Mouse (Mus musculus) brain, embryonic 18.5 days (tissue): ENCODE results near the gene Mgat1.
"Not testable (repeated sequence)": the region's sequence is repeated elsewhere in the genome, so short reads cannot be mapped to it uniquely, and the experiment has no call there.

Source experiments
- DNase-seq: peaks from one replicate; pipeline ENCODE4 v3.0.0-alpha.2; 2012; ENCODE audit warnings: low read depth, low spot score

The Mgat1 gene

DNA sequence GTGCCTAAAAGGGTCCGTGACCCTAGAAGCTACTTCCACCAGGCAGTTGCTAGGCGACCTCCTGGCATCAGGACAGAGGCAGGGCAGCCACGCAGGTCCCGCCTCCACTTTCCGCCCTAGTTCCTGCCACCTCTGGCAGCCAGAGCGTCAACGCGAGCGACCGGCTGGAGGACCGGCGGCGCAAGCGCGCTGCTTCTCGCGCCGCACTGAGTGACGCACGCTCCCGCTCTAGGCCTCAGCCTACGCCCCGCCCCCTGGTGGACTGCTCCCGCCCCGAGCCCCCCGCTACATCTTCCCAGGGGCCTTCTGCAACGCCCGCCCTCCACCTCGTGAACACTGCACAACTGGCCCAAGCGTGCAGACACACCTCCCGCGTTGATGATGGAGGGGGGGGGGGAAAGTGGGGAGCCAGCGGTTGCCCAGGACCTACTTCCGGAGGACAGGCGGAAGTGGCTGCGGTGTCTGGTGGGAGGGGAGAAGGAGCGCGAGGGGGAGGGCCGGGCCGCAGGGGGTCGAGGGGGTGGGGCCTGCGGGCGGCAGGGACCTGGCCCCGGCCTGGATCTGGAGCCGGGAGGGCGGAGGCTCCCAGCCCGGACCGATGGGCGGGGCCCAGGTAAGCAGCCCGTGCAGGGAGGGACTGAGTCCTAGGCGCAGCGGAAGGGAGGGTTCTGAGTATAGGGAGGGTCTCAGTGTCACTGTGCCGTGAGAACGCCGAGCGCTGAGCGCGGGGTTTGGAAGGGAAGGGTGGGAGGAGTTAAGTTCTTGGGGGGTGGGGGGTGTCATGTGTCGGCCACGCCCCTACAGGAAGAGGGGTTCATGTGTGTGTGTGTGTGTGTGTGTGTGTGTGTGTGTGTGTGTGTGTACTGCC, at the start of gene Mgat1:
Mgat1 (plus strand) TSS at position 465 of the 868 bp plus-strand sequence.
- DNase-seq = peak; percentile 84

DNA sequence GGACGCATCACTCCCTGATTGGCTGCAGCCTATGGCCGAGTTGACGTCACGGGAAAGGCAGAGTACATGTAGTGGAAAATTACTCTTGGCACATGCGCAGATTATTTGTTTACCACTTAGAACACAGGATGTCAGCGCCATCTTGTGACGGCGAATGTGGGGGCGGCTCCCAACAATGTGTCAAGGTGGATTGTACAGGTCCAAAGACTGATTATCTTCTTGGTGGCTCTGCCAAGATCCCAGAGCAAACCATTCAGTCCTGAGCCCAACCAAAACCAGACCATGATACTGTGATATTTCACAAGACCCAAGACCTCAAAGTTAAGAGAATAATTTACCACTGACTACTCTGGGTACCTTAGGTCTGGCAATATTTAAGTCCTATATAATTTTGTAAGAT, 49.2 kb upstream of the Mgat1 start:
- not testable (repeated sequence) for DNase-seq

DNA sequence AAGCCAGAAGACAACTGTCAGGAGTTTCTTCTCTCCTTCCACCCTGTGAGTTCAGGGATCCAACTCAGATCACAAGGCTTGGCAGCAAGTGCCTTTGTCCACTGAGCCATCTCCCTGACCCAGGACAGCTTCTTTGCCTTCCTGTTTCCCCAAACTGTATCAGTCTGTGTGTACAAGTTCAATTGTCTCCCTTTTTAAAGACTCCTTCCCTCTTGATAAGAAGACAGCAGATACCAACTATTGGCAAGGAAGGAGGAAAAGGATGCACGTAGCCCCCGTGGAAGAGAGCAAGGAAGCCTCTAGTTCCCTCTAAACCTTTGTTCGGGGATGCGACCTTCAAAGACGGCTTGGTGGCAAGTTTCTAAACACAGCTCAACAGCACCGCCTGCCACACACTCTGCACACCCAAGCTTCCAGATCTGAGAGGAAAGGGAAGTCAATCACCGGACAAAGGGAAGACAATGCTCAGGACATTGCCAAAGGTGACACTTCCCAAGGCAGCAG, 48.1 kb upstream of the Mgat1 start:
- no peak for DNase-seq

DNA sequence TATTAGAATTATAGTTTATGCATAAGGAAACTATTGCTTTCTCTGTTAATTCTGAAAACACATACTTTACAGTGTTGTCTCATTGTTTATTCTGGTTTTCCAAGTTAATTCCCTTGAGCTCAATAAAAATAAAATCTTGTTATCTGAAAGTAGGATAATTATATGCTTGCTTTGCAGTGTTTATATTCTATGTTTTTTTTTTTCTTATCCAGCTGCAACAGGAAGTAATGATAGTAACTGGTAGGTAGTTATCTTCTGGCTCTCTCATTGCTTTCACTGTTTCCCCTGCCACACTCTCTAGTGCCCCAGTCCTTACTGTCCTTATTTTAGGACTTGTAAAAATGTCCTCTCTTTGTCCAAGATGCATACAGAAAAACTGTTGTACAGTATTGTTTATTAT, 43.3 kb upstream of the Mgat1 start:
- no peak for DNase-seq

DNA sequence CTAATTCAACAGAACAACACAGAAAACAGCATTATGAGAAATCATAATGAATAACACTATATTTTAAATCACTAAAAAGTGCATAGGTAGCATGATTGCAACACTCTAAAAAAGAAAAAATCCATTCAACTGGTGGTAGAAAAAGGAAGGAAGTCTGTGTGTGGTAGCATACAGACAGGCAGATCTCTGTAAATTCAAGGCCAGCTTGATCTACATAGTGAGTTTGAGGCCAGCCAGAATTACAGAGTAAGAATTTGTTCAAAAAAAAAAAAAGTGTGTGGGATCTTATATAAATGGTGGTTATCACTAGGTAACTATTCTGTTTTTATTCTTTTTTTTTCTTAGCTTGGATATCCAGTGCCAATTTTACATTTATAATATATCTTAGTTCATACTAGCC, 42.8 kb upstream of the Mgat1 start:
- DNase-seq = no peak

DNA sequence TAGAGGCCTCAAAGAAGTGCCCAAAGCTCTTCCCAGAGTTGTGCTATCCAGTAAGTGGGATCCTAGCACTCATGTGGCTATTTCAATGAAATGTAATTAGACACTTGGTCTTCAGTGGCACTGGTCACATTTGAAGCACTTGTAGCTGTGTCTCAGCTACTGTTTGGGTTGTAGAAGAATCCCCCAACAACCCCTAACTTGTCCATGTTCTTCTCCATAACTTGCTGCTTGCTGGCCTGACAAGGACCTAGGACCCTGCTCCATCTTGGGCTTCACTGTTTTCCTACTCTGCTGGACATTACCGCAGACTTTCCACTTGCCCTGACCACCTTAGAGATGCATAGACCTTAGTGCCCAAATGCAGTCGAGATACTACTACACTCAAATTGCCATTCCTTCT, 41.9 kb upstream of the Mgat1 start:
- DNase-seq = no peak

DNA sequence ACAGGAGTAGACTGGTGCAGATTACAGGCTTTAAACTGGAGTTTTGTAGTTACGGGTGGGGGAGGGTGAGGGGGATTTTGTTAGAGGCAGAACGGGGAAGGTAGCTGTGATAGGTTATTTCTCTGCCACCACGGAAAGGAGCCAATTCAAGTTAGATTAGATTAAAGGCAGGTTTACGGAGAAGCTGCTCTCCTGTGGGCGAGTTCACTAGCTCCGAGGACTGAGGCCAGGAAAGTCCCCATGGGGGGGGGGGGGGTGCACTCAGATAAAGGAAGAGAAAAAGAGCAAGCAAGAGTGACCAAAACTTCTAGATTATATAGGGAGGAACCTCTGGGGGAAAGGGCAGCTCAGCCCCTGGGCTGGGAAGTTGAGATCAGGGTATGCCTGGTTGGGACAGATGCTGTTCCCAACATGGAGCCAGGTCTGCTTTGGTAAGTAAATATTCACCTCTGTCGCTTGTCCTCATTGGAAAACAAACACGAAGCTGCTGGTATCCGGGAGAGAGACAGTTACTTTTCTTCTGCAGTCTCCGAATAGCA, 41.4 kb upstream of the Mgat1 start:
- no peak for DNase-seq

DNA sequence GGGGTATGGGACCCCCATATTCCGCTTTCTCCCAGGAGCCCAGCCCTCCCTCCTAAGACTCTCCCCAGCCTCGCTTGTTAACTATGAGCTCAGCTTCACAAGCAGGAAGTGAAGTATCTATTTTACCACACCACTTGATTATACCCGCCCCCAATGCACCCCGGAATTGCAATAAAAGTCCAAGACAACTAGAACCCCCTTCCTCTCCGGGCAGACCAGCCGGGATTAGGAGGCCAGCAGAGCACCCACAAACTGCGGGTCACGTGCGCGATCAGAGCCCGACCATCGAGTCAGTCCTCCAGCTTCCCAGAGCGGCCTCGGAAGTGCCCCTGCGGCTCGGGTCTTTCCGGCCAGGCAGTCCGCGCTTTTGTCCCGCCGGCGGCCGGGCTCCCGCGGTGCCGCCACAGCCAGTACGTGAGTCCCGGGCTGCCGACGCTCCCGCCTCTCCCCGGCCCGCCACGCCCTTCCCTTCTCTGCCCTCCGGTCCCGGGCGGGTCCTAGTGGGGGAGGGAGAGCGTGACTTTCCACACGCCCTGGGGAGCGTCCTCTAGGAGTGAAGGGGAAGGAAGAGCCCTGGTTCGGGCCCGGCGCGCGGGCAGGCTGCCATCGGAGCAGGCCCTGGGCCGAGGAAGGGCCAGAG, 40.7 kb upstream of the Mgat1 start, which contains the start of gene Zfp62:
Zfp62 (plus strand) TSS at position 164 of the 640 bp plus-strand sequence.
- DNase-seq = peak; percentile 74

DNA sequence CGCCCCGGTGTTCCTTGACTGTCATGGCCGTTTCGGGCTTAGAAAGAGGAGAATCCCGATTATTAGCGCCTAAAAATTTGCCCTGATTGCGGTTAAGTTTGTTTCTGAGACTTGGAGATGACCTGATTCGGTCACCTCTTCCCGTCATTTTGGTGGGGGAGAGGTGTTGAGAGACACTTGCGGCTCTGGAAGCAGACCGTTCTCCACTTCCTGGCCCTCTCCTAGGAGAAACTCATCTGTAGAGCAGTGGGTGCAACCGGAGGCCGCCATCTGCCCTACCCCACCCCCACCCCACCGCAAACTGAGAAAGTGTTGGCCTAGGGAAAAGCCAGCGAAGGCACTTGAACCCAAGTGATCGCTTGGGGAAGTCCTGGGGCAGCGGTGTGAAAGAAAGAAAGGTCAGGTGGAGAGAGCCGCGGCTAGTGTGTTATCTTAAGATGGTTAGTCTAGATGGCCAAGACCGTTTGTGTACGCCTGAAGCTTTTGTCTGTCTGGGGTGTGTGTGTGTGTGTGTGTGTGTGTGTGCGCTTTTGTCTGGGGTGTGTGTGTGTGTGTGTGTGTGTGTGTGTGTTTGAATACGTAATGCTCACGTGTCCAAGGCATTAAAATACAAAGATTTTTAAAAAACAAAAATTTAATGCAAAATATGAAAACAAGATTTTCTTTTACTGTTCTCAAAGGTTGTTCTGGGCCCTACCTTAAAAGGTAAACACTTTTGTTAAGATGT, 40.1 kb upstream of the Mgat1 start:
- peak; percentile 20 for DNase-seq

DNA sequence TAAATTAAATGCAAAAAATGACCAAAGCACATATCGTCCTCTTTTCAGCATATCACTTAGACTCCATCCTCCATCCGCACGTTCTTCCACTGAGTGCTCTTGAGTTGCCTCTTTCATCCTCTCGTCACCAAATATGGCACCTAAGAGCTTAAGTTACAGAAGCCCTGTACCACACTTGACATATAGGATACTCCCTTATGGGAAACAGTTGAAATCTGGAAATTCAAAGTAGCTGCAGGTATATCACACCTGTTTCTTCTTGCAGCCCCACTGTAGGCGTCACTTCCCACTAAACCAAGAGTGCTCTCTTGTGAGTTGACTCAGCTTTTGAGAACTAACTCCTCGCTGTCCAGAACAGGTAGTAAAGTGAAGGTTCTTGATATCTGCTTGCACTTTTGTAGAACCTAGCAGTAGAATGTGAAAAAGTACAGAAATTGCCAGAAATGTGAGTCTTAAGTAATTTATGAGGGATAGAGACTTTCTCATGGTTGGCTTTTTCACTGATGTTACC, 38.9 kb upstream of the Mgat1 start:
- no peak for DNase-seq

DNA sequence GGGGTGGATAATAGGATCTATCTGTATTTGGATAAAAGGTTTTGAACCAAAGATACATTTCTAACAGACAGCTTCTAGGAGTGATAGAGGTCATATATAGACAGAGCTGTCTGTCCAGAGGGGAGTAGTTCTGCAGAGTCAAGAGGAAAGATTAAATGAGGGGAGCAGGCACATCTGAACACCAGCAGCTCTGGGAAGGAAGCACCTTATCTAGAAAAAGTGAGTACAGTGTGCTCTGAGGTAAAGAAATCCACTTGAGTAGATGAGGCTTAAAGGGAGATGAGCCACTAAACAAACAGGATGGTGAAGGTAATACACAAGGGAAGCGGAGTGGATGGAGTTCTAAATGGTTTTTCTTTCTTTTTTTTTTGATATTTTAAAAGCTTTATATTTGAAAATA, 36.5 kb upstream of the Mgat1 start:
- DNase-seq = no peak

DNA sequence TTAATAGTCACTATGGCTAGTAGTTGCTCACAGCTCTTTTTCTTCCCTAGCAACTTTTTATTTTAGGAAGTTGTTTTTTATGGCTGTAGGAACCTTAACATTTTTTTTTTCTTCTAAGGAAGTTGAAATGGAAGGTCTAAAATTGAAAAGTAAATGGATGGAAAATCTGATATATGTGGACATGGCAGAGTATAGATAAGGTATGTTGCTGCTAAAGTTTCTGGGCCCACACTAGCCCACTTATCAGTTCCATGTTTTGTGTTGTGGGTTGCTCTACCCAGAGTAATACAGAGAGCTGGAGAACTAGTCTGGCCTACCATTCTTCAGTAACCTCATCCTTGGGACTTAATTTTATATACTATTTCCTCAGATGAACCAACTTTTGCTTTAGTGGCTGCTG, 31.4 kb upstream of the Mgat1 start:
- DNase-seq = no peak

DNA sequence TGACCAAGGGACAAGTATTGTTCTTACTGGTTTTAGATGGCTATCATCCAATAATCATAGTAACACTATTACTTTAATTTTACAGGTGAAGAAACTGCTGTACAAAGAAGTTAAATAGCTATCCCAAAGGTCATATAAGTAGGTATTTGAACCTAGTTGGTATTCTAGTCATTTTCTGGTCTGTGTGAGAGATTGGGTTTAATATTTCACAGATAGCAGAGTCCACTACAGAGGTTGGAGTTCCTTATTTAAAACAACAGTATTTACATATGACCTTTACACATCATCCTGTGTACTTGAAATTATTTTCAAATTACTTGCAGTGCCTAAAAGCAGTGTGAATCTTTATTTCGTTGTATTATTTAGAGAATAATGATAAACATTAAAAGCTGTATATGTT, 30.5 kb upstream of the Mgat1 start:
- no peak for DNase-seq

DNA sequence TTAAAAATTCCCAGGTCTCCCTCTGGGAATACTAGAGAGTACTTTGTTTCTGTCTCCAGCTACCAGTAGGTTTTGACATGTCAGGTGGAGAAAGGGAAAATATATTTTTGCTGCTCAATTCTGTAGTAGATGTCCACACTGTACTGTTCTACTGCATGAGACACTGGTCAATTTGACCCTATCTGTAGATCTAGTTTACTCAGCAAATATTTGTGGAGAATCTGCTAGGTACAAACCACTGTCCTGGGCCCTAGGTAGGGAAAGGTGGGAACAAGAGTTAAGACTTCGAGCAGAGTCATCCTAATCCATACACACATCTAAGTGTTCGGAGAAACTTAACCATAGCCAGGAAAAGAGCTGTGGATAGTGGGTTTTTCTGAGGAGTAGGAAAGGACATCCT, 24.7 kb upstream of the Mgat1 start:
- DNase-seq = no peak

DNA sequence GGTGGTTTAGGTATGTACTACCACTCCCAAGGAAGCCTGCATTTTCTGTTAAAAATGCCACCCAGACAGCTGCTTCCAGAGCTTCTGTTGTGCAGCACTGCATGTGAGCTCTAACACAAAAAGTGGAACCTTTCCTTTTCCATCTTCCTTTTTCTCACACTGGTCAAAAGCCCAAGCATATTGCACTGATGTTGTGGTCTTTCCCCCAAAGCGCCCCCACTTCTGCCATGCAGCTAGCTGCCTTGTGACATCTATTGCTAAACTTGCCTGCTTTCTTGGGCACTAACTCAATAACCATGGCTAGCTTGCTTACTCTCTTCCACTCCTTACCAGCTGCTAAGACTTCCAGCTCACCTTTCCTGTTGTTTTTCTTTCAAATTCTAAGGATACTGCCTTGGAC, 19.5 kb upstream of the Mgat1 start:
- DNase-seq = no peak

DNA sequence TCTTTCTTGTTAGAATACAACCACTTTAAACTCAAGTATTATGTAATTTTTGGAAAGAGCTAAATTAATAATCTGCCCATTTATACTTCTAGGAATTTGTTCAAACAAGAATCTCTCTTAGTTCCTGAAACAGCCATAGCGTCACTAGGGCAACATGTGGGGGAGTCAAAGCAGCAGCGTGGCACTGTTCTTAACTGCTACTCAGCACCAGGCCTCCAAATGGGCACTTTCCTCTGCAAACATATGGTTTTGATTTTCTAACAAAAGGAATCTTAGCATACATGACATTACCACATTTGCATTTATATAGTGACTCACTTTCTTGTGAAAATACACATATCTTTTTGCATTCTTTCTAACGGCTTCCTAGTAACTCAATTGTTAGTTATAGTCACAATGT, 11.2 kb upstream of the Mgat1 start:
- DNase-seq = no peak

DNA sequence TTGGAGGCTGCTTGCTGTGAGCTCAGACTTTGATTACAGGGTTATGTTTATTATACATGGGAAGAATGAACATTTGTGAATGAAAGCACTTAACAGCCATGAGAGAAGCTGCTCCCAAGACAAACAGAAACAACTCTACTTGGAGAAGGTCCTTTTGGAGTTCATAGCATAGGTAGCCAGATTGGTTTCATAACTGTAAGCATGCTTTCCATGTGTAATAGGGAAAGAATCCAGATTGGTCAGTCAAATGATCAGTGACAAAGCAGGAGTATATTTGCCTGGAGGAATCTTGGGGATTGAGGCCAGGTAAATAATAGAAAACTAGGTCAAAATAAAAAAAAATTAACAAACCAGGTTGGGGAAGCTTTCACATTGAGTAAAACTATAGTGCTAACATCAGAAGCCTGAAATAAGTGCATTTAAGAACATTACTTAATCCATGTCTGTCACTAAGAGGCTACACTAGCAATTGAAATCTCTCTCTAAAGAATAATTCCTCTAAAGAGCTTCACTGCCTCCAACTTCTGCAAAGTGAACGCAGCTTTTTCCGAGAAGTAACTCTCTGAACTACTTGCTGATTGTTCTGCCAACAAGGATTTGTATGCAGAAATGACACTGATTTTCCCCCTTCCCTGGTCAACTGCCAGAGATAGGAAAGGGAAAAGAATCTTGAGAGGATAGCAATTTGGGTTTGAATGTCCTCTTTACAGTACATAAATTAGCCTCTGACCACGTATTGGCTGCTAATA, 8.4 kb upstream of the Mgat1 start:
- DNase-seq = no peak

DNA sequence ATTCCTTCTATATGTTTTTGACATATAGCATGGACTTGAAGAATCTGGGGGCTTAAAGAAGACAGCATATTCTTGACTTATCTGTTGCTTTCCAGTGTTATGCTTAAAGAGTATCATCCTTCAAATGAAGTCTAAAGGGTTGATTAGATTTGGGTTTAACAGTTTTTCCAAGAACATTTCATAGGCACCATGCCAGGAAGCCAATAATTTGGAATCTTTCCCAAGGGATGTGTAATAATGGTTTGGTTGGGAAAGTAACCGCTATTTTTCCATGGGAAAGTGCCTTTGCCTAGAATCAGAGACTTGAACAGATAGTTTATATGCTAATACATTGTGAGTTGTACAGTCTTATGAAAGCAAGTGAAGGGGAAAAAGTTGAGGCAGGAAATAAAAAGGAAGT, 7.1 kb upstream of the Mgat1 start:
- no peak for DNase-seq

DNA sequence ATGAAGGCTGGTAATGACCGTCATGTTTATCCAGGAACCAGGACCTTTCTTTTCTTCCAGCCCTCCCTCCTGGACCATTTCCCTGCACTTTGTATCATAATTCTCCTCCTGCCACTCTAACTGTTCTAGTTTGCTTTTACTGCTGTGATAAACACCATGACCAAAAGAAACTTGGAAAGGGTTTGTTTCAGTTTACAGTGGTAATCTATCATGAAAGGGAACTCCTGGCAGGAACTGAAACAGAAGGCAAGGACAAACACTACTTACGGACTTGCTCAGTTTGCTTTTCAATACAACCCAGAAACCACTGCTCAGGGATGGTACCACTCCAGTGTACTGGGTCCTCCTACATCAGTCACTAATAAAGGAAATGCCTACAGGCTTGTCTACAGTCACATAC, 6.5 kb upstream of the Mgat1 start:
- DNase-seq = no peak

DNA sequence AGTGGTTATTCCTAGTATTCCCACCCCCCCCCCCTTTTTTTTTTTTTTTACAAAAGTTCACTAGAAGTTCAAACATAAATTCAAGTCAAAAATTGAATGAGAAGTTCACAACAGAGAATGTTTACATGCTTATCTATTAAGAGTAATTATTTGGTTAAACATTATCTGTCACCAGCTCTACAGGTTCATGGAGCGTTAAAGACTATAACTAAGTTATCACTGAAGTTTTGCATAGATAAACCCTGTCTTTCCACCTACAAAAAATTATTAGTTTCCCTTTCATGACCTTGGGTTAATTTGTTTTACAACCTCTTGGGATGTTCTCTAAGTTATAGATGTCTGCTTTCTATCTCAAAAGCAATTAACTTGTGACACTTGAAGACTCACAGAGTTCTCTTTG, 3.7 kb upstream of the Mgat1 start:
- no peak for DNase-seq

DNA sequence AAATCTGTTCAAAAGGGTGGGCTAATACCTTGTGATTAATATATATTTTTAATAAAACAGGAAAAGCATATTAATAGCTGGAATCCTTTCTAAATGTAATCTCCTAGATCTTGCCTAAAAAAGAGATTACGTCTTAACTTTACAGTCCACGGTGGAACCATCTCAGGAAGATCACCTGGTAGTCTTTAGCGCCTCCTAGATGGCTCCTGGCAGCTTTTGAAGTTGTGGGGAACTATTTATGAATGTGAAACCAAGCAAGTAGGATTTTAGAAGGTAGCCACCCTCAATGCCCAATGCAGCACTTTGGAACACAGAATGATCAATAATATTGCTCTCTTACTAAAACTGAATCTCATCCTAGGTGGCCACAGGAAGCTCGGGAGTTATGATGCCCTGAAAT, 3.1 kb upstream of the Mgat1 start:
- no peak for DNase-seq
